Mouse (Mus musculus): ENCODE results near the gene Ube4b.

Gene Ube4b

DNA sequence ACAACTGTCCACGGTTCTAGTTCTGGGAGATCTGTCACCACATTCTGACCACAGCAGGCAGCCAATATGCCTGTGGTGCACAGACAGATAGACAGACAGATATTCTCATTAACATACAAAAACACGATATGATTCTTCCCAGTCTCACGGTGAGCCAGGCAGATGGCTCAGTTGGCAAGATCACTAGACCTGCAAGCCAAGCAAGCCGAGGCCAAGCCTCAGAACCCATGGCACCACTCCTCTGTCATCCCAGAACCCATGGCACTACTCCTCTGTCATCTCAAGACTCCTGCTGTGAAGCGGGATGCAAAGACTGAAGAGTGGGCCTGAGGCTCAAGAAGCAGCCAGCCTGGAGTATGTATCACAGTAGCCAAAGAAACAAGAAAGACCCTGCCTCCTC, 3.0 kb upstream of the Ube4b start:
- no peak for DNase-seq

DNA sequence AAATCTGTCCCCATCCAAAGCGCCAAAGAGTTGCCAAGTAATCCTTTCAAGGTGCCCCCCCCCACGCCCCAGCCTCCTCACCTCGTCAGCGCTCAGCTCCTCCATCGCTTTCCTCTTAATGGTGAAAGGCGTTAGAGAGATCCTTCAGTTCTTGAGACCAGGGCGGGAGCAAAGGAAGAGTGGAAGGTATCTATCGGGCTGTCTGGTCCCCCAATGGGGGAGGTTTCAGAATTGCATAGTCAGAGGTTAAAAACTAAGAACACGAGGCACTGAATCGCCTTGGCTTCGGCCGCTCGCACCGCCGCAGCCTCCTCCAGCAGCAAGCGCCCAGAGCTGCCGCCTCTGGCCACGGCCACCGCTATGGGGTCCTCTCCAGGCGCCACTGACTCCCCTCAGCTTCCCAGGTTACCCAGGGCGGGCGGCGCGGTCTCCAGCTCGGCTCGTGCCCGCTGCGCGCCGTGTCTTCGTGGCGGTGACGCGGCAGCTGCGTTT, 702 bp downstream of the Ube4b start:
- DNase-seq = peak; percentile 64

DNA sequence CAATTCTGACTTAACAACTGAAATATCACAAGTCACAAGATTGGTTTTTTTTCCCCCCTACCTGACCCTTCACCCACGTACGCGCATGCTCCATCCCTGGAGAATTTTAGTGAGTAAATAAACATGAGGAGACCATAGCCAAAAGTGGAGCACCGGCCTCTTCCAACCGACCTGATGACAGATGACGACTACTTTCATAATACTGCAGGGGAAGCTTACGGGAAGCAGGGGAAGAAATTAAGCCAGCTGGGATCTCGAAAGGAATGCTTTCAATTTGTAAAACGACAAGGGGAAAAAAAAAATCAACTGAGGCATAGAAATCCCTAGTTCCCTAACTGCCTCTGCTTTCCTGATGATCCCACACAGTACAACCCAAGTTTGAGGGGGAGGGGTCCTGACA, 1.8 kb downstream of the Ube4b start:
- no peak for DNase-seq

DNA sequence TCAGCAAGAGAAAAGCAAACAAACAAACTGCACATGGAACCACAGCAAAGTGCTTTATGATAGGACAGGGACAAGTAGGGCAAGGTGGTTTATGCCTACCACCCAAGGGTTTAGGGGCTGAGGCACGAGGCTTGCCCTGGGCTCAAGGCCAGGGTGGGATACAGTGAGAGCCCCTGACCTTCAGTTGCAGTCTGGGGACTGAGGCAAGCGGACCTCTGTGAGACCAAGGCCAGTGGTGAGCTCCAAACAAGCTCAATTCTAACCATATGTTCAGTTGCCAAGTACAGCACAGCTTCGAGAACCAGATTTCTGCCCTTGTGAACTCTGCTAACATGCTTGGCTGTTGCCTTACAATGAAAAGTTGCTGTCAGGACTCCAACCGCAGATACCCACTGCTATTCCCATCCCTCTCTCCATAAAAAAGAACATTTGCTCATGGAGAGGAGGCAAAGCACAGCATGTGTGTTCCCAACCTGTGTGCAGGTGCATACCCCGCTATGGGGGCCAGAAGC, 8.6 kb downstream of the Ube4b start:
- DNase-seq = no peak

DNA sequence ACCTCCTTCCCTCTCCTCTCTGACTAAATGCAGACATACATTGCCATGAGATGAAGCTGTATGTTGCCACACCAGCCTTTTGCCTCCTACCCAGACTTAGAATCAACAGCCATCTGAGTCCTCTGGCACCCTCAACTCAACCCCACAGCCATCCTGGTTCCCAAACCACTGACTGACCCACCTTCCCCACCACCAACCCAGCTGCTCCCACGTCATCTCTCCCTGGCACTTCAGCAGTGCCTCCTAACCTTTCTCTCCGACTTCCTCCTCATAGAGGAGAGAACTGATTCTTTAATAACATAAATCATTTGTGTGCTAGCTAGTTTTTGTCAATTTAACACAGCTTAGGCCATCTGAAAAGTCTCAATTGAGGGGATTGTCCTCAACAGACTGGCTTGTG, 9.6 kb downstream of the Ube4b start:
- DNase-seq = no peak

DNA sequence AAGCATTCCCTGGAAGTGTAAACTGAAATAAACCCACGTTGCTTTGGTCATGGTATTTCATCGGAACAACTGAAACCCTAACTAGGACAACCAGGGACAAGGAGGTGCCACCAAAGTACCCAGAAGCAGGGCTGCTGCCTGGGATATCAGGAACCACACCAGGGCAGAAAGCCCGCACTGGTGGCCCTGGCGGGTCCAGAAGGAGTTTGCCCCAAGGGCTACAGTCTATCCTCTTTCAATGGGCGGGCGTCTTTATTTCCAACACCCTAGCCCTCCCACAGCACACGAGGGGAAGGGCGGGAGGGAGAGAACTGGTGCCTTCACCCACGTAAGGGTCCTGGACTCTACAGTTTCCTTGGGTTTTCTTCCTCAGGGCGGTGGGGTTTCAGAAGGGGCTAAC, 10.1 kb downstream of the Ube4b start:
- DNase-seq = no peak

DNA sequence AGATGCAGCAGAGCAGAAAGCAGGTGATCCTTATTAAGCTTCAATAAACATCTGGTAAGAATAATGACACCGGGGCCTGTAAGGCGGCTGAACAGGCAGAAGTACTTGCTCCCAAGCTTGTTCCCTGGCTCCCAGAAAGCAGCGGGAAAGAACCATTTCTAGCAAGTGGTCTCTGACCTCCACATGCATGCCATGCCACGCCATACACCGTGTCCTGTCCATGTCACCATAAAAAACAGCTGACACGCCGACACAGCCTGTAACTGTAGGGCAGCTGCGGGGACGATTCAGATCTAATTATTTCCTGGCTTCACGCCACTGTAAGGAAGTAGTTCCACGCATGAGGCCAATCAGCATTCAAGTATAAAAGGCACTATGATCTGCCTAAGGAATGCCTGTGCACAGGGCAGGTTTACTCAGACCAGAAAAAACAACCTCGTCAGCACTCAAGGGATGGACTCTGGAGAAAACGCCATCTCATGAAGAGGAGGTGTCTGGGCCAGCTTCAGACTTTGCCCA, 10.8 kb downstream of the Ube4b start:
- DNase-seq = peak; percentile 46

DNA sequence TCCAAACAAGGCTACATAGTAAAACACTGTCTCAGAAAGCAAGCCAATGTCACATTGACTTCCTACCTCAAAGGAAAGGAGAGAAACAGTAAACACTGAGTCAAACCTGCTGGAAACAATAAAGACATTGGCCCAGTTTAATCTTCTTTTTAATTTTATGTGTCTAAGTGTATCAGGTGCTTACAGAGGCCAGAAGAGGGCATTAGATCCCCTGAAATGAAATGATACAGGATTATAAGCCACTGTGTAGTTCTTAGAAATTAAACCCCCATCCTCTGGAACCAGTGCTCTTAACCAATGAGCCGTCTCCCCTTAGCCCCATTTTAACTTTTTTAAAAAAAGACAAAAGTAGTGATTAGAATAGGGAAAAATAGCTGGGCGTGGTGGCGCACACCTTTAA, 12.3 kb downstream of the Ube4b start:
- no peak for DNase-seq

DNA sequence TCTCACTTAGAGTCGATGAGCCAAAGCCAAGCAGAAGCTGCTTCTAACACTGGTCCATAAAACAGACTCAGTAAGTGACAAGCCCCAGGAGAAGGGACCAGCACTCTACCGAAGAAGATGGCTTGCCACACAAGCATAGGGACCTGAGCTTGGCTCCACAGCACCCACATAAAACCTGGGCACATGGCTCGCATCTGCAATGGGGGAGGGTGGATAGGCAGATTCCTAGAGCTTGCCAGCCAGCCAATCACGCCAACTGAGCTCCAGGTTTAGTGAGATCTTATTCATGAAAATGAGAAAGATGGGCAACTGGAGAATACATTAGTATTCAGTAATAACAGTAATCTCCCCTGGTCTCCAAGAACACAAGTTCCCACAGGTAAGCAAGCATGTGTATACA, 16.8 kb downstream of the Ube4b start:
- DNase-seq = no peak

DNA sequence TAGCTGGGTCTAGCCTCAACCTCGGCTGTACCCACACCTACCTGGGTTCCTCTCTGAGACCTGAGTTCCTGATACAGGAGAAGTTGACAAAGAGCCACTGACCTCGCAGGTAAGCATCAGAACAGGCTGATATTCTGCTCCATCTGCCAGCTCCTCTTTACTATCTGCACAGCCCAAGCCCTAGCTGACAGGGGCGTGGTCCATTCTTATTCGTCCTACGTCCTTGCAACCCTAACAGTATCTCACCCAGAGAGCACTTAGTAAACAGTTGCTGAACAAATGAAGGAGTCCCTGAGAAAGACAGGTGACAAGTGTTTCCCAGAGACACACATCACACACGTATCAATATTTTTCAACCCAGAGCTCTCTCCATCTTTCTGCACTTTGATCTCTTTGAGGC, 18.2 kb downstream of the Ube4b start:
- DNase-seq = no peak

DNA sequence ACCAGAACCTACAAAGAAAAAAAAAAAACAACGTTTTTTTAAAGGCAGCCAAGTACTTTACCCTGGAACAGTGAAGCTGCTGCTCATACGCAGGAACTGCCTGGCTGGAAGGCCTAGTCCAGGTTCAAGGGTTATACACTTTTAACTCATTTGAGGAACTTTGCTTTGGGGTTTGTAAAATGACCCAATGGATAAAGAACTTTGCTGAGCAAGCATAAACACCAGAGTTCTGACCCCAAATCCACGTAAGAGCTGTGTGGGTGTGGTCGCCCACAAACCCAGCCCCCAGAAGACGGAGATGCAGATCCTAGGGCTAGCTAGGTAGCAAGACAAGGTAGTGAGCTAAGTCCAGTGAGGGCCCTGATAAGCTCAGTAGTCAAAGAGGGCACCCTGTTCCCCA, 19.1 kb downstream of the Ube4b start:
- DNase-seq = no peak

DNA sequence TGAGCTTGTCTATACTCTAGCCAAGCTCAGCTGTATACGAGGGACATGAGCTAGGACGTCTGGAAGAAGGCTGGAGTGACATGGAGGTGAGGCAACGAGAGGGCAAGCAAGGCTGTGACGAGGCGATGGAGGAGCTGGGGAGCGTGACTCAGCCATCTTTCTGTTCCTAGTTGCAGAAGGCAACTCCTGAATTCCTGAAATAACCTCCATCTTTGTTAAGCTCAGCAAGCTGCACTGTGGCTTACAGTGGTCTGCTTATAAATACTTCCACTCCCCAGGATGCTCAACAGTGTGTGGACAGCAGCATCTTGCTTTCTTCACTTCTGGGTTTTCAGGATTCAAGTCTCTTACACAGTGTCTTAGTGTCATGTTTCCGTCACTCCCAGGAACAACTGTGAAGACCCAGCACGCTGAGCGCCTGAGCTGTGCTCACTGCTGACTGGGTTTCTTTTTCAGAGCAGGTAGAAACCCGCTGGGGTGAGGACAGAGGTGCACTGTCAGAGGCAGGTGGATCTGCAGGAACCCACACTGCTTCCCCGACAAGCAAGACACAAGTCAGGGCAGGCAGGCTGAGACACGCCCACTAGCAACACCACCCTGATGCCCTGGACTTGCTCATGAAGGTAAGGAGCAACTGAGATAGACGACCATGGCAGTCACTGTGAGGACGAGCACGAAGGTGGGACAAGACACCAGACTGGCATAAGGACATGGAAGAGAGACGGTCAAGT, 20.7 kb downstream of the Ube4b start:
- DNase-seq = no peak

DNA sequence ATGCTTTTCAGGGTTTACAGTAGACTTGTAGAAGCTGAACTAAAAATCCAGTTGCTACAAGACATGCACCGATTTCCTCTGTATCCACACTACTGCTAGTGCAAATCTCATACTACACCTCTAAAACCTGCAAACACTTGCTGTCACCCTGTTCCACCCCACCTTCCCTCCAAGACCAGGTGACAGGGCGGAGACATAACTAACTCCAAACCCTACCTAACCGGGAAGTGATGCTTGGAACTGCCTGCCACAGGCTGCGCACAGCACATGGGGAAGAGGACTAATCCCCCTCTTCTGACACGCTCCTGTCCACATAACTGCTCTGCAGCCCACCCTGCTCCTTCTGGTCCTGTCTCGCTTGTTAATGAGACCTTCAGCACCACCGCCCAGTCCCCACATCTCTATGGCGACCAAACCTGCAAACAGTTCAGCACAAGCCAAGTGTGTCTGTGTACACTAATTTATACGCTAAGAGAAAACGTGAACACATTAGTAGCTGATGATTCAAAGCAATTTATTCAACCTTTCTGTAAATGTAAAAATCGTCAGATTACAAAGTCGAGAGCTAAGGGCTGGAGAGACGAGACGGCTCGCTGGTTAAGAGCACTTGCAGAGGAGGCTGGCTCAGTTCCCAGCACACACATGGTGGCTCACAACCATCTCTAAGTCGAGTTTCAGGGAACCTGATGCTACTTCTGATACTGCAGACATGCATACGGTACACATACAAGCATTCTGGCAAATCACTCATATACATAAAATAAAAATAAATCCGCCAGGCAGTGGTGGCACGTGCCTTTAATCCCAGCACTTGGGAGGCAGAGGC, 21.7 kb downstream of the Ube4b start:
- no peak for DNase-seq

DNA sequence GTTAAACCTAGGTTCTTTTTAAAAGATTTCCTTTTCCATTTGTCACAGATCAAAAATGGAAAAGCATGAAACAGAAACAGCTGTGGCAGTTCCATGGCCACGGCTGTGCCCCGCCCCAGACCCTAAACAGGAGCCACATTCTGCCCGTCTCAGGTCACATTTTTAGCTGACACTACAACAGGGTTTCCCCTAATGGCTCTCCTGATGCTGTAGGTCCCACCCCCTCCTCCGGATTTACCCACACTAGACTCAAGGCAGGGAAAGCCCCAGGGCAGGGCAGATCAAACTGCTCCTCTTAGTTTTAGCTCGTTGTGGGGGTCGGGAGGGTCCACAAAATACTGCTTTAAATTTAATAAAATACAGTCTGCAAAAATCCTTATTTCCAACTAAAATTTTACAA, 23.5 kb downstream of the Ube4b start:
- no peak for DNase-seq

DNA sequence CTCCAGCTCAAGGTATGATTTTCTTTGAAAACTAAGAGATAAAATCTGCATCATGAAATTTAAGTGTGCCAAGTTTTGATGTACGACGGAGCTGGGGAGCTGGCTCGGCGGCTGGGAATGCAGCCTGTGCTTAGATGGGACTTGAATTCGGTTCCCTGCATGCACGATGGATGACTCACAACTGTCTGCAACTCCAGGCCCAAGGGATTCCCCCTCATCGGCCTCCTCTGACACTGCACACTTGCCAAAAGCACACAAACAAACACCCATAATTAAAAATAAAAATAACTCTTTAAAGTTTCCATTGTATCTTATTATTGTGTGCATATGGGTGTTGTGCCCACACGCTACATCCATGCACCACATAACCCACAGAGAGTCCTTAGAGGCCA, 25.0 kb downstream of the Ube4b start:
- DNase-seq = no peak

DNA sequence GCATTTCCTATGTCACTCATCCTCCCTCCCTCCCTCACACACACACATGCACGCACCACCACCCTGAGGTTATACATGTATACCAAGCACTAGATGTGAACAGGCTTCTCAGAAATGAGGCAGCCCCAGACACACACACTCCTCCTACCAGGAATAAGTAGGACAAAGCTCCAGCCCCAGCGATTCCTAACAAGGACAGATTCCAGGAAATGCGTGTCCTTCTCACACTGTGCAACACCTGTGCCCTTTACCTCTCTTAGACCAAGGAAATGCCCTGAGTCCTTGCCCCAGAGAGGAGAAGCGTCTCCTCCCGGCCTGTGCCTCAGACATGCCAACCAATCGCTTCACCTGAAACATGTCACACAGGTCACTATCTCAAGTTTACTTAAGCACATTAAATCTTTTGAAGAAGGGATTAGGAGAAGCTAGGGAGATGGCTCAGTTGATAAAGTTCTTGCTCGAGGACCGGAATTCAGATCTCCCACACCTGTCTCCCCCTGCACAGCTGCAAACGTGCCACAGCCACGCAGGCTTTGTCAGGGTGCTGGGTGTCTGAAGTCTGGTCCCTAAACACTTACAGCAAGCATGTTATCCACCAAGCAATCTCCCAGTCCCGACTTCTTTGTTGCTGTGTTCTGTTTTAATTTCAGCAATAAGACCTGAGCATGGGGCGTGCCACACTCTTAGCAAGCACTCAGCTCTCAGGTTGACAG, 25.5 kb downstream of the Ube4b start:
- no peak for DNase-seq

DNA sequence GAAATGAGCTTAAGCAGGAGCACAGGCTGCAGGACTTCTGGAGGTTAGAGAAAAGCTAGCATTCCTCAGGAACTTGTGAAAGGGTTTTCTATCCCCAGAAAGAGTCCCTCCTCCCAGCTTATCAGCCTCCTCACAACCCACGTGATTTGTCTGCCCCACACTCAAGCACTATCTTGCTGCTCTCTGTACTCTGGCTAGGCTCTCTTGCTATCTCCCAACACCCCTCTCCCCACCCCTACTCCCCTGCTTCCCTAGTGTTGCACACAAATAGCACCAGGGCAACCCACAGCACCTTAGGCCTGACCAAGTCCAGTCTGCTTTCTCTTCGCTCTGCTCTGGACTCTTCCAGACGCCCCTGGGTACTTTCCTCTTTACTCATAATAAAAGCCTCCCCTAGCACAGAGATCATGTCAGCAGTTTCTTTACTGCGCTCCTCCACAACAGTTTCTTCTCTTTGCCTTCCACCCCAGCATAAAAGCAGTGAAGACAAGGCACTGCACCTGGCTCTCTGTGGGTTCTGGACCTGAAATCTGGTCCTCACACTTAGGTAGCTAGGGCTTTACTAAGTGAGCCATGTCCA, 27.1 kb downstream of the Ube4b start:
- DNase-seq = no peak

DNA sequence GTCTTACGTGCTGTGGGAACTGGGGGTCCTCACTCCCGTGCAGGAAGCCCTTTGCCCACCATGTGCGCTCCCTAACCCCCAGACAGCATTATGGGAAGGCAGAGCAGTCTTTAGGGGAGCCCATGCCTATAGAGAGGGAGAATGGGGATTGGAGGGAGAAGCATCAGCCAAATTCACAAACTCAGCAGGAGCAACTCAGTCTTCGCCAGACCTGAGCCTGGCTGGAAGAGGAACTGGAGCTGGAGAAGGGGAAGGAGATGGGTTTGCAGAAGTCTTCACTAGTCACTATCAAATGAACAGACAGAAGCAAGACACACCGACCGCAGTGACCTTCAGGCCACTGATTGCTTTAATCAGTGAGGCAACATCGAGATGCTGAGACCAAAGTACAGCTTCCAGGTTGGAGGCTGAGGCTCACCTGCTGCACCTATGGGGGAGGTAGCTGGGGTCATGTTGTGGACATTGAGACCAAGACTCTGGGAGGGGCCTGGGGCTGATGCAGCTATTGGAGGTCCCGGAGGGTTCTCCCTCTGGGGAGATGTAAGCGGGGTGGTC, 28.3 kb downstream of the Ube4b start:
- DNase-seq = no peak

DNA sequence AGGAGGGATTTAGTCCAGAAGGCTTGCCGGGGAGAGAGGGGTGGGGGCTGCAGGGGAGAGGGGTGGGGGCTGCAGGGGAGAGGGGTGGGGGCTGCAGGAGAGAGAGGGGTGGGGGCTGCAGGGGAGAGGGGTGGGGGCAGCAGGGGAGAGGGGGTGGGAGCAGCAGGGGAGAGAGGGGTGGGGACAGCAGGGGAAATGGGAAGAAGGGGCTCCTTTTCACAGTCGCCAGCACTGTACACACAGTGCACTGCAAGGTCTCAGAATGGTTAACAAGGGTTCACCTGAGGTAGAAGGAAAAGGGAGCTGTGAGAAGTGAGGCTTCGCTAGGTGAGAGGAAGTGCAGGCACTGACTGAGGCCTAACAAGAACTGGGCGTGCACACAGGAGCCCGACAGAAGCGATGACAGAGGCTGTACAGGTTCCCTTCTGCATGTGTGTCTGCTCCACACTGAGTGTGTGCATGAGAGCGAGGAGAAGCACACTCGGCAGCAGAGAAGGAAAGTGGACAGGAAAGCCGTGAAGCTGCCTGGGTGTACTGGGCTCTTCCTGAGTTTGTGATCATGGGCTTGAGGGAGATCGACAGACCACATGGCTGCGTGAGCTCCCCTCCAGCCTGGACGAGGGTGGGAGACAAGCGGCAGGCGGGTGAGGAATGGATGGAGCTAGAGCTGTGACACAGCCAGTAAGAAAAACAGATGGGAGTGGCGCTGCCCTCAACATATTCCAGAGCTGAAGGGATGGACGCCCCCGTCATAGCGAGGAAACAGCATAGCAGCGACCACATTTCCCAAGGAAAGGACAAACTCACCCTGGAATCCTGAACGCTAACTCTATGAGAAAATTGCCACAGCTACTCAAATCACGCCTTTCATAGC, 29.9 kb downstream of the Ube4b start:
- DNase-seq = no peak

DNA sequence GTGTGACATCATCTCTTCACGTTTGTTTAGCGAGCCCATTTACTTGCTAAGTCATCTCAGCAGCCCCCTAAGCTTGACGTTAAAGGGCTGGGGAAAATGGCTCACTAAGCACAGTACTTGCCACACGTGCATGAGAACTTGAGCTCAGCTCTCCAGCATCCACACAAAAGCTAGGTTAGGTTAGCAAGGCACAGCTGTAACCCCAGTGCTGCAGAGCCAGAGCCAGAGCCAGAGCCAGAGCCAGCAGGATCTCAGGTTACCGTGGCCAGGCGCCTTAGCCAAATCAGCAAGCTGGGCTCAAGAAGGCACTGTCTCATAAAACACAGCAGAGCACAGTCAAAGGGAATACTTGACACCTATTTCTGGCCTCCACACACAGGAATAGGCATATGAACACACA, 31.0 kb downstream of the Ube4b start:
- no peak for DNase-seq

DNA sequence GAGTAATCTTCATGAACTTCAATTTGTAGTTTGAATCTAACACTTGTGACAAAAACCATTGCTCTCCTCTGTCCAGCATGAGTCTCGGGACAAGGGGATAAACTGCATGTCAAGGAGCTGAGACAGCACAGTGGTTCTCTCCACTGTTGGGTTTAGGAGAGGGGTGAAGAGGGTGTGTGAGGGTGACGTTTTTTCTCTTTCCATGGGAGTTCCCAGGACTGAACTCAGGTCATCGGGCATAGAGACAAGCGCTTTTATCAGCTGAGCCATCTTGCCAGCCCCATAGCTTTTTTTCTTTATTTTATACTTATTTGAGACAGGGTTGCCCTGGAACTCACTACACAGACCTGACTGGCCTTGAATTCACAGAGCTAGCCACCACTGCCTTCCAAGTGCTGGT, 32.3 kb downstream of the Ube4b start:
- no peak for DNase-seq
